Mouse (Mus musculus): Measurements from ENCODE around the gene Nlgn2.

Nlgn2 gene

GRCm38 (mm10) chr11:69795983-69796435 lies 41.6 kb downstream of the Nlgn2 start:
- DNase-seq (ENCODE audit: low spot score in 2 of 2) = no peak

GRCm38 (mm10) chr11:69795168-69795982 lies 42.2 kb downstream of the Nlgn2 start, which contains the start of gene Chrnb1:
Gene Chrnb1, minus strand, starts transcription at chr11:69795943.
- peak; percentile 59 to 77 for DNase-seq (ENCODE audit: low spot score in 2 of 2)

GRCm38 (mm10) chr11:69793429-69793828 lies 44.2 kb downstream of the Nlgn2 start:
- no peak for DNase-seq (ENCODE audit: low spot score in 2 of 2)

GRCm38 (mm10) chr11:69791420-69791819 lies 46.2 kb downstream of the Nlgn2 start:
- DNase-seq (ENCODE audit: low spot score in 2 of 2) = no peak

GRCm38 (mm10) chr11:69789431-69789830 lies 48.2 kb downstream of the Nlgn2 start:
- DNase-seq (ENCODE audit: low spot score in 2 of 2) = no peak

GRCm38 (mm10) chr11:69787306-69787705 lies 50.3 kb downstream of the Nlgn2 start:
- no peak for DNase-seq (ENCODE audit: low spot score in 2 of 2)

- no peak for DNase-seq (ENCODE audit: low spot score in 2 of 2)
Measured at GRCm38 (mm10) chr11:69784793-69785272, 52.8 kb downstream of the Nlgn2 start.

GRCm38 (mm10) chr11:69781828-69782227 lies 55.8 kb downstream of the Nlgn2 start:
- no peak for DNase-seq (ENCODE audit: low spot score in 2 of 2)

- DNase-seq (ENCODE audit: low spot score in 2 of 2) = no peak
Measured at GRCm38 (mm10) chr11:69778985-69779384, 58.6 kb downstream of the Nlgn2 start.

- no peak for DNase-seq (ENCODE audit: low spot score in 2 of 2)
Measured at GRCm38 (mm10) chr11:69778258-69778982, 59.2 kb downstream of the Nlgn2 start.

- DNase-seq (ENCODE audit: low spot score in 2 of 2) = no peak
Measured at GRCm38 (mm10) chr11:69777504-69778257, 59.9 kb downstream of the Nlgn2 start.

GRCm38 (mm10) chr11:69776488-69776887 lies 61.1 kb downstream of the Nlgn2 start:
- DNase-seq (ENCODE audit: low spot score in 2 of 2) = no peak

GRCm38 (mm10) chr11:69775716-69776115 lies 61.9 kb downstream of the Nlgn2 start:
- DNase-seq (ENCODE audit: low spot score in 2 of 2) = no peak

GRCm38 (mm10) chr11:69774961-69775360 lies 62.6 kb downstream of the Nlgn2 start:
- no peak for DNase-seq (ENCODE audit: low spot score in 2 of 2)

All from frontal cortex, postnatal 25 days (tissue).